Mouse (Mus musculus): ENCODE measurements around the gene 2210010C04Rik. TPM values are rescaled to one million over a fixed set of nuclear protein-coding genes. Genes with fewer than 3 reads are reported as not detected.

2210010C04Rik gene
- polyA plus RNA-seq (2012; ENCODE audit: insufficient read depth, insufficient read length, missing spikeins) = not detected in 2 replicates

GRCm38 (mm10) chr6:41035409-41035808 is at the start of gene 2210010C04Rik:
TSS of gene 2210010C04Rik (minus strand) at chr6:41035509.
- no peaks in the 10 kb centered on the region for H3K4me1 ChIP-seq (ENCODE audit: control insufficient read depth, insufficient read depth, insufficient read length, low read length)
- H3K27ac ChIP-seq (replicated peaks; ENCODE audit: low read depth, low read length) = no peak within 1 kb of the TSS
- H3K4me3 ChIP-seq (ENCODE audit: insufficient read depth, low read depth, low read length) = no peak within 1 kb of the TSS

DNA sequence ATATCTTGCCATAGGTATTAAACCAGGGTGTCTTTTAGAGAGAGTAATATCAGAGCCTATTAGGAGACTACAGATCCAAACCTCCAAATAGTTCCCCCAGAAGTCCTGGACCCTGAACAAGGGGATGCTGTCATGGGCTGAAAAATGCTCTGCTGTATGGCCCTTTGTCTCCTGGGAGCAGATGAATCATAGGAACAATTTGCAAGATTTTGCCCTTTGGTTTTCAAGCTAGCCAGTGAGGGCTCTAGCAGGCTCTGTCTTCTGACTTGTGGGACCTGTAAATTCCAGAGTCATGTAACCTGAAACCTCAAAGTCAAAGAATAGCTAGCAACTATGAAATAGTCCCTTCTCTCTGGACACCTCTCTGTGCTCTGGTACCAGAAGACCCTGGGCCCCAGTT is 44.8 kb upstream of the 2210010C04Rik start:
- no peaks in the 10 kb centered on the region for H3K4me1 ChIP-seq (ENCODE audit: control insufficient read depth, insufficient read depth, insufficient read length, low read length)
- H3K27ac ChIP-seq (replicated peaks; ENCODE audit: low read depth, low read length) = no peak overlapping the region
- H3K4me3 ChIP-seq (ENCODE audit: insufficient read depth, low read depth, low read length) = no peak overlapping the region

DNA sequence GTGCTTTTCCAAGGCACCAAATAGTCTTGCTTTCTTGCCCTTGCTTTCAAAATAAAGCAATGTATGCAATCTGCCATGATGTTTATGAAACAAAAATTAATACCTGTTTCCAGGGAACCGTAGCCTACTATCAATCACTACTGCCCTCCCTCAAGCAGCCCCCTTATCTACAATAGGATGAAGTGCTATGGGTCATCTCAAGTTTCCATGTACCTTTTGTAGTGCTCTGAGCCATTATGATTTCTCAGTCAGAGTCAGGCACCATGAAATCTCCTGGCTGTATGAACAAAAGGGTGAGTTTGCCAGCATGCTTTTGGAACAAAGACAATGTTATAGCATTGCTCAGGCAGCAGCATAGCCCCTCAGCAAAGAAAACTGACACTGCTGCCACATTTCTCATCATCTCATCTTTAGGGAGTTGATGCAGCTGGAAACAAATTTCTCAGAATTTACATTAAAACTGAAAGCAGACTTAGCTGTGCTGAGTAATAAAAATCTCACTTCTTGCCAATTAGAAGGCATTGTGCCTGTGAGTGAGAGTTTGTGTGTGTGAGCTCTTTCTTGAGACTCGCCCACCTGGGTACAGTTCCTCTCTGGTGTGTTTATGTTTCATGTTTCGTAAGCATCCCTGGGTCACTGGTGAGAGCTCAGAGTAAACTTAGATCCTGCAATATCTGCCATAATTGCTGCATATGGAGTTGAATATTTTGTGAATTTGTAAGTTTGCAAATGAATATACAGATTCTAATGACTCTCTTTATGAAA is 43.4 kb upstream of the 2210010C04Rik start:
- Histone ChIP-seq H3K27ac (replicated peaks; ENCODE audit: low read depth, low read length) (no peak overlapping the region), H3K4me1 (ENCODE audit: control insufficient read depth, insufficient read depth, insufficient read length, low read length) (no peaks in the 10 kb centered on the region), H3K4me3 (ENCODE audit: insufficient read depth, low read depth, low read length) (no peak overlapping the region)

DNA sequence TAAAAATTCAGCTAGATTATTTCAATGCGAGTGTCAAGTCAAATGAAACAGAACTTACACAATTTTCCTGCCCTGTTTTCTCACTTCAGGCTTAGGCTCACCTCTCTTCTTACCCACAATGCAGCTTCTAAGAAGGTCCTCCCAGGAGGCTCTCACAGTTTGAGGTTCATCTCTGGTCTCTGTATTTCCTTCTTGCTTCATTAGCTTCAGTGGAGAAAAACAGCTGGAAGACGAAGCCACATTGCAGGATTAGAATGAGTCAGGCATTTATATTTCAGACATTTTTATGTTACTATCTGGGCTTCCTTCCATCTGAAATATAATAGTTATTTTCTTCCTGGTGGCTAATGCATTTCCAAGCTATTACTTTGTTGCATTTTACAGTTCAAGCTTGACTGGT is 40.4 kb upstream of the 2210010C04Rik start:
- no peaks in the 10 kb centered on the region for H3K4me1 ChIP-seq (ENCODE audit: control insufficient read depth, insufficient read depth, insufficient read length, low read length)
- H3K27ac ChIP-seq (replicated peaks; ENCODE audit: low read depth, low read length) = no peak overlapping the region
- H3K4me3 ChIP-seq (ENCODE audit: insufficient read depth, low read depth, low read length) = no peak overlapping the region

GRCm38 (mm10) chr6:41063332-41063731 is 28.0 kb upstream of the 2210010C04Rik start:
- no peaks in the 10 kb centered on the region for H3K4me1 ChIP-seq (ENCODE audit: control insufficient read depth, insufficient read depth, insufficient read length, low read length)

DNA sequence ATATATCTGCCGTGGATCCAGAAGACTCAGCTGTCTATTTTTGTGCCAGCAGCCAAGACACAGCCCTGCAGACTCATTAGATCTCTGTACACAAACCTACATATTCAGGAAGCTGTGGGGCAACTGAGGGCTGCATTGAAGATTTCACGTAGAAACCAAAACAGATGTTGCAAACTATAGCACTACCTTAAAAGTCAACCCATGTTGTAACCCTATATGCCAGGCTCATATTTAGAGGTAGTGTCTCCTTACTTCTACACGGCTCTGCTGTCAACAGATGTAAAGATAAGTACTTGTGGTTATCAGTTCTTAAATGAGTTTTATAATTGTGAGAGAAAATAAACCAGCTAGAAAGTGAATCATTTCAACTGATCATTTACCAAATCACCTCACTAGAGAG is 27.4 kb upstream of the 2210010C04Rik start:
- Histone ChIP-seq H3K4me1 (ENCODE audit: control insufficient read depth, insufficient read depth, insufficient read length, low read length) (no peaks in the 10 kb centered on the region), H3K4me3 (ENCODE audit: insufficient read depth, low read depth, low read length) (no peak overlapping the region), H3K27ac (replicated peaks; ENCODE audit: low read depth, low read length) (no peak overlapping the region)

More at GRCm38 (mm10) chr6:41063332-41063731, 28.0 kb upstream of the 2210010C04Rik start:
- Histone ChIP-seq H3K4me3 (ENCODE audit: insufficient read depth, low read depth, low read length) (no peak overlapping the region), H3K27ac (replicated peaks; ENCODE audit: low read depth, low read length) (no peak overlapping the region)

GRCm38 (mm10) chr6:41062081-41062480 is 26.8 kb upstream of the 2210010C04Rik start:
- Histone ChIP-seq H3K27ac (replicated peaks; ENCODE audit: low read depth, low read length) (no peak overlapping the region), H3K4me3 (ENCODE audit: insufficient read depth, low read depth, low read length) (no peak overlapping the region), H3K4me1 (ENCODE audit: control insufficient read depth, insufficient read depth, insufficient read length, low read length) (no peaks in the 10 kb centered on the region)

GRCm38 (mm10) chr6:41061085-41061484 is 25.8 kb upstream of the 2210010C04Rik start:
- no peaks in the 10 kb centered on the region for H3K4me1 ChIP-seq (ENCODE audit: control insufficient read depth, insufficient read depth, insufficient read length, low read length)
- H3K4me3 ChIP-seq (ENCODE audit: insufficient read depth, low read depth, low read length) = no peak overlapping the region
- H3K27ac ChIP-seq (replicated peaks; ENCODE audit: low read depth, low read length) = no peak overlapping the region

- H3K4me3 ChIP-seq (ENCODE audit: insufficient read depth, low read depth, low read length) = no peak overlapping the region
- no peak overlapping the region for H3K27ac ChIP-seq (replicated peaks; ENCODE audit: low read depth, low read length)
Observed at GRCm38 (mm10) chr6:41057653-41058052, 22.3 kb upstream of the 2210010C04Rik start.

GRCm38 (mm10) chr6:41055581-41055980 is 20.3 kb upstream of the 2210010C04Rik start:
- Histone ChIP-seq H3K4me1 (ENCODE audit: control insufficient read depth, insufficient read depth, insufficient read length, low read length) (no peaks in the 10 kb centered on the region), H3K4me3 (ENCODE audit: insufficient read depth, low read depth, low read length) (no peak overlapping the region), H3K27ac (replicated peaks; ENCODE audit: low read depth, low read length) (no peak overlapping the region)

More at GRCm38 (mm10) chr6:41057653-41058052, 22.3 kb upstream of the 2210010C04Rik start:
- H3K4me1 ChIP-seq (ENCODE audit: control insufficient read depth, insufficient read depth, insufficient read length, low read length) = no peaks in the 10 kb centered on the region

GRCm38 (mm10) chr6:41054379-41054778 is 19.1 kb upstream of the 2210010C04Rik start:
- Histone ChIP-seq H3K4me1 (ENCODE audit: control insufficient read depth, insufficient read depth, insufficient read length, low read length) (no peaks in the 10 kb centered on the region), H3K4me3 (ENCODE audit: insufficient read depth, low read depth, low read length) (no peak overlapping the region), H3K27ac (replicated peaks; ENCODE audit: low read depth, low read length) (no peak overlapping the region)

- no peaks in the 10 kb centered on the region for H3K4me1 ChIP-seq (ENCODE audit: control insufficient read depth, insufficient read depth, insufficient read length, low read length)
- H3K4me3 ChIP-seq (ENCODE audit: insufficient read depth, low read depth, low read length) = no peak overlapping the region
- no peak overlapping the region for H3K27ac ChIP-seq (replicated peaks; ENCODE audit: low read depth, low read length)
Observed at GRCm38 (mm10) chr6:41051824-41052223, 16.5 kb upstream of the 2210010C04Rik start.

GRCm38 (mm10) chr6:41048602-41049001 is 13.3 kb upstream of the 2210010C04Rik start:
- Histone ChIP-seq H3K4me1 (ENCODE audit: control insufficient read depth, insufficient read depth, insufficient read length, low read length) (no peaks in the 10 kb centered on the region), H3K4me3 (ENCODE audit: insufficient read depth, low read depth, low read length) (no peak overlapping the region), H3K27ac (replicated peaks; ENCODE audit: low read depth, low read length) (no peak overlapping the region)

DNA sequence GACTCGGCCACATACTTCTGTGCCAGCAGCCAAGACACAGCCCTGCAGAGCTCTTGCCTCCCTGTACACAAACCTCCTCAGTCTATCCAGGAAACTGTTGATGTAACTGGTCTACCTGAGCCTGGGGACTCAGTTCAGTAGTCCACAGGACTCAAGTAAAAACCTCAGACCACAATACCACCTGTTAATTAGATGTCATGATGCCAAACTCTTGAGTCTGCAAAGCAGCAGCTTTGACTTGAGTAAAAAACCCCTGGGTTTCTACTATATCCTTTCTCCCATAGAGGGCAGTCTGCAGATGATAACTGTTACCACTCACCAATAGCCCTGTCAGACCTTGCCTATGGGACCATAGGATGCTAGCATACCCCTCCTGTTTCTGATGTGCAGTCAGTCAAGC is 12.7 kb upstream of the 2210010C04Rik start:
- no peaks in the 10 kb centered on the region for H3K4me1 ChIP-seq (ENCODE audit: control insufficient read depth, insufficient read depth, insufficient read length, low read length)
- H3K27ac ChIP-seq (replicated peaks; ENCODE audit: low read depth, low read length) = no peak overlapping the region
- H3K4me3 ChIP-seq (ENCODE audit: insufficient read depth, low read depth, low read length) = no peak overlapping the region

DNA sequence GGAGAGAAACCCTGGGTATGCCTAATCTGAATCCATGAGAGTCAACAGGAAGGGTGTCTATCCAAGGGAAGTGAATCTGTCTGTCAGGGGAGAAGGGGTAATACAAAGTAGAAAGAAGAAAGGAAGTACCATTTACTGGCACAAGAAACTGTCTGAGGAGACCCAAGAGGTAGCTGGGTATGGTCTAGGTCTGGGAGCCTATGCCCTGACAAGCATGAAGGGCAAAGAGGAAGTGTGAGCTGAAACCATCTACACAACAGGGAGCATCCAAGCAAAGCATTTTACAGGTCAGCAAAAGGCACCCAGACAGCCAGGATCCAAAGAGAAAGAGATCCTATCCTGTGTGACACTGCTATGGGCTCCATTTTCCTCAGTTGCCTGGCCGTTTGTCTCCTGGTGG is 11.9 kb upstream of the 2210010C04Rik start:
- Histone ChIP-seq H3K27ac (replicated peaks; ENCODE audit: low read depth, low read length) (no peak overlapping the region), H3K4me1 (ENCODE audit: control insufficient read depth, insufficient read depth, insufficient read length, low read length) (no peaks in the 10 kb centered on the region), H3K4me3 (ENCODE audit: insufficient read depth, low read depth, low read length) (no peak overlapping the region)

GRCm38 (mm10) chr6:41046553-41046952 is 11.2 kb upstream of the 2210010C04Rik start:
- Histone ChIP-seq H3K4me3 (ENCODE audit: insufficient read depth, low read depth, low read length) (no peak overlapping the region), H3K4me1 (ENCODE audit: control insufficient read depth, insufficient read depth, insufficient read length, low read length) (no peaks in the 10 kb centered on the region), H3K27ac (replicated peaks; ENCODE audit: low read depth, low read length) (no peak overlapping the region)

Measured in brown adipose tissue, adult 24 weeks (tissue).